Mouse (Mus musculus) neural tube, embryonic 14.5 days (tissue): ENCODE data around the gene 4921539E11Rik. TPM values are rescaled to one million over a fixed set of nuclear protein-coding genes. Genes with fewer than 3 reads are reported as not detected.

Experiments
- ATAC-seq: fragments of 200-750 bp; cut with Nextera tagmentation; 2 replicates; pipeline ENCODE4 v1.8.0; 2017; ENCODE audit warnings: low read depth, mild to moderate bottlenecking, moderate TSS enrichment, moderate library complexity
- H3K27ac ChIP-seq: fragments of 300-500 bp; sonication (generic); 2 replicates; pipeline ENCODE4 v1.5.1; 2014; ENCODE audit warnings: low read depth, mild to moderate bottlenecking, control low read depth, low read length, moderate library complexity, mixed read lengths
- H3K27me3 ChIP-seq: fragments of 300-500 bp; sonication (generic); 2 replicates; pipeline ENCODE4 v1.6.1; 2014; ENCODE audit warnings: low read length; ENCODE audit not compliant: control insufficient read depth, insufficient read depth
- H3K36me3 ChIP-seq: fragments of 300-500 bp; sonication (generic); 2 replicates; pipeline ENCODE4 v1.6.1; 2014; ENCODE audit warnings: low read length, mixed read lengths; ENCODE audit not compliant: control insufficient read depth, insufficient read depth
- H3K4me1 ChIP-seq: fragments of 300-500 bp; sonication (generic); 2 replicates; pipeline ENCODE4 v1.6.1; 2014; ENCODE audit warnings: low read length; ENCODE audit not compliant: control insufficient read depth, insufficient read depth
- H3K4me2 ChIP-seq: fragments of 300-500 bp; sonication (generic); 2 replicates; pipeline ENCODE4 v1.6.1; 2014; ENCODE audit warnings: mild to moderate bottlenecking, low read depth, low read length, control low read depth
- H3K4me3 ChIP-seq: fragments of 300-500 bp; sonication (generic); 2 replicates; pipeline ENCODE4 v1.5.1; 2014; ENCODE audit warnings: low read depth, low read length, control low read depth, mixed read lengths
- H3K9ac ChIP-seq: fragments of 300-500 bp; sonication (generic); replicated peaks from 2 replicates; pipeline ENCODE4 v1.6.1; 2014; ENCODE audit warnings: low read depth, mild to moderate bottlenecking, control low read depth, low read length, mixed read lengths
- H3K9me3 ChIP-seq: fragments of 300-500 bp; sonication (generic); 2 replicates; pipeline ENCODE4 v1.6.1; 2016; ENCODE audit warnings: low read length; ENCODE audit not compliant: control insufficient read depth
- WGBS: fragments of 180-500 bp; shearing (Covaris S2); extraction: QIAGEN DNeasy Blood & Tissue Kit; methylation state at CpG from one replicate; pipeline ENCODE4 v1.1.7; 2014; 5-methylcytosine and 5-hydroxymethylcytosine counted together
- polyA plus RNA-seq: library from polyadenylated mRNA; unstranded; fragments of >200 nt; fragmentation: Nextera tagmentation; extraction: Ambion mirVana; gene quantifications from 2 replicates; pipeline ENCODE4 v1.2.1, GENCODE M21; 2014

Gene 4921539E11Rik
- polyA plus RNA-seq, 1 experiment from 2014 or later = 0.13 TPM

- ATAC-seq = no peak
- no peaks in the 10 kb centered on the region for H3K27me3 ChIP-seq
- no peak overlapping the region for H3K4me3 ChIP-seq
- H3K4me1 ChIP-seq = peaks cover 3% of the 10 kb centered on the region; the same call in 1 of the 2 replicates
- 88% methylated on average over 3 of the region's 3 CpGs for WGBS
- H3K9me3 ChIP-seq = no peaks in the 10 kb centered on the region
- H3K36me3 ChIP-seq = no peaks in the 10 kb centered on the region
- no peak overlapping the region for H3K9ac ChIP-seq
- no peak overlapping the region for H3K27ac ChIP-seq
- H3K4me2 ChIP-seq = no peak overlapping the region
Observed at GRCm38 (mm10) chr4:103258817-103259216, 31.8 kb downstream of the 4921539E11Rik start.

GRCm38 (mm10) chr4:103253846-103254245 lies 36.8 kb downstream of the 4921539E11Rik start:
- Histone ChIP-seq H3K9ac (no peak overlapping the region), H3K4me1 (no peaks in the 10 kb centered on the region), H3K27me3 (no peaks in the 10 kb centered on the region), H3K4me2 (no peak overlapping the region), H3K4me3 (no peak overlapping the region), H3K9me3 (no peaks in the 10 kb centered on the region), H3K36me3 (no peaks in the 10 kb centered on the region), H3K27ac (no peak overlapping the region)
- ATAC-seq = no peak
- 81% methylated on average over 4 of the region's 4 CpGs for WGBS

- H3K27me3 ChIP-seq = no peaks in the 10 kb centered on the region
- H3K9ac ChIP-seq = no peak overlapping the region
- no peak overlapping the region for H3K4me3 ChIP-seq
- H3K27ac ChIP-seq = no peak overlapping the region
- WGBS = 72% methylated on average over 6 of the region's 6 CpGs
- no peaks in the 10 kb centered on the region for H3K36me3 ChIP-seq
- ATAC-seq = no peak
- no peak overlapping the region for H3K4me2 ChIP-seq
- no peaks in the 10 kb centered on the region for H3K4me1 ChIP-seq
- H3K9me3 ChIP-seq = no peaks in the 10 kb centered on the region
Observed at GRCm38 (mm10) chr4:103249436-103250085, 41.1 kb downstream of the 4921539E11Rik start.

- Histone ChIP-seq H3K4me1 (no peaks in the 10 kb centered on the region), H3K27me3 (no peaks in the 10 kb centered on the region), H3K4me3 (no peak overlapping the region), H3K9ac (no peak overlapping the region), H3K36me3 (no peaks in the 10 kb centered on the region), H3K27ac (no peak overlapping the region), H3K4me2 (no peak overlapping the region), H3K9me3 (no peaks in the 10 kb centered on the region)
- ATAC-seq = no peak
- WGBS = 90% methylated on average over 2 of the region's 2 CpGs
Observed at GRCm38 (mm10) chr4:103247813-103248212, 42.9 kb downstream of the 4921539E11Rik start.

GRCm38 (mm10) chr4:103247249-103247648 lies 43.4 kb downstream of the 4921539E11Rik start:
- Histone ChIP-seq H3K27ac (no peak overlapping the region), H3K4me2 (no peak overlapping the region), H3K27me3 (no peaks in the 10 kb centered on the region), H3K36me3 (no peaks in the 10 kb centered on the region), H3K9me3 (no peaks in the 10 kb centered on the region), H3K4me3 (no peak overlapping the region), H3K4me1 (no peaks in the 10 kb centered on the region), H3K9ac (no peak overlapping the region)
- WGBS = 89% methylated on average over 3 of the region's 3 CpGs
- no peak for ATAC-seq

- 34% methylated on average over 2 of the region's 2 CpGs for WGBS
- no peak for ATAC-seq
- Histone ChIP-seq H3K9ac (no peak overlapping the region), H3K4me3 (no peak overlapping the region), H3K36me3 (no peaks in the 10 kb centered on the region), H3K27ac (no peak overlapping the region), H3K9me3 (no peaks in the 10 kb centered on the region), H3K27me3 (no peaks in the 10 kb centered on the region), H3K4me2 (no peak overlapping the region), H3K4me1 (no peaks in the 10 kb centered on the region)
Observed at GRCm38 (mm10) chr4:103232156-103232555, 58.5 kb downstream of the 4921539E11Rik start.

- ATAC-seq = no peak
- H3K27me3 ChIP-seq = no peaks in the 10 kb centered on the region
- no peak overlapping the region for H3K9ac ChIP-seq
- no peaks in the 10 kb centered on the region for H3K4me1 ChIP-seq
- H3K27ac ChIP-seq = no peak overlapping the region
- no peak overlapping the region for H3K4me3 ChIP-seq
- no peaks in the 10 kb centered on the region for H3K9me3 ChIP-seq
- H3K36me3 ChIP-seq = no peaks in the 10 kb centered on the region
- H3K4me2 ChIP-seq = no peak overlapping the region
- 46% methylated on average over 9 of the region's 9 CpGs for WGBS
Observed at GRCm38 (mm10) chr4:103222854-103223253, 67.8 kb downstream of the 4921539E11Rik start.

GRCm38 (mm10) chr4:103221789-103222188 lies 68.9 kb downstream of the 4921539E11Rik start:
- Histone ChIP-seq H3K9ac (no peak overlapping the region), H3K27me3 (no peaks in the 10 kb centered on the region), H3K4me1 (no peaks in the 10 kb centered on the region), H3K27ac (no peak overlapping the region), H3K4me3 (no peak overlapping the region), H3K36me3 (no peaks in the 10 kb centered on the region), H3K4me2 (no peak overlapping the region), H3K9me3 (no peaks in the 10 kb centered on the region)
- WGBS = 84% methylated on average over 6 of the region's 6 CpGs
- ATAC-seq = no peak

- 76% methylated on average over 5 of the region's 5 CpGs for WGBS
- no peak overlapping the region for H3K27ac ChIP-seq
Observed at GRCm38 (mm10) chr4:103219011-103219410, 71.7 kb downstream of the 4921539E11Rik start.

More at GRCm38 (mm10) chr4:103219011-103219410, 71.7 kb downstream of the 4921539E11Rik start:
- no peaks in the 10 kb centered on the region for H3K36me3 ChIP-seq
- H3K27me3 ChIP-seq = no peaks in the 10 kb centered on the region
- no peaks in the 10 kb centered on the region for H3K4me1 ChIP-seq
- ATAC-seq = no peak
- no peak overlapping the region for H3K9ac ChIP-seq
- H3K4me2 ChIP-seq = no peak overlapping the region
- H3K4me3 ChIP-seq = no peak overlapping the region
- no peaks in the 10 kb centered on the region for H3K9me3 ChIP-seq
